Mouse (Mus musculus) liver, embryonic 12.5 days (tissue): ENCODE data around the gene Vps29. TPM values are rescaled to one million over a fixed set of nuclear protein-coding genes. Genes with fewer than 3 reads are reported as not detected.

Experiments
- ATAC-seq: fragments of 200-750 bp; cut with Nextera tagmentation; 2 replicates; pipeline ENCODE4 v1.8.0; 2017; ENCODE audit warnings: moderate number of reproducible peaks, mild to moderate bottlenecking, moderate library complexity
- H3K27ac ChIP-seq: fragments of 300-500 bp; sonication (generic); 2 replicates; pipeline ENCODE4 v1.5.1; 2016; ENCODE audit warnings: mild to moderate bottlenecking
- H3K27me3 ChIP-seq: fragments of 300-500 bp; sonication (generic); replicated peaks from 2 replicates; pipeline ENCODE4 v1.6.1; 2016; ENCODE audit warnings: mild to moderate bottlenecking, moderate library complexity
- H3K36me3 ChIP-seq: fragments of 300-500 bp; sonication (generic); 2 replicates; pipeline ENCODE4 v1.6.1; 2016; ENCODE audit warnings: mild to moderate bottlenecking, moderate library complexity
- H3K4me1 ChIP-seq: fragments of 300-500 bp; sonication (generic); 2 replicates; pipeline ENCODE4 v1.6.1; 2016
- H3K4me2 ChIP-seq: fragments of 300-500 bp; sonication (generic); 2 replicates; pipeline ENCODE4 v1.6.1; 2016; ENCODE audit warnings: mild to moderate bottlenecking, moderate library complexity
- H3K4me3 ChIP-seq: fragments of 300-500 bp; sonication (generic); 2 replicates; pipeline ENCODE4 v1.5.1; 2016; ENCODE audit warnings: mild to moderate bottlenecking, moderate library complexity
- H3K9ac ChIP-seq: fragments of 300-500 bp; sonication (generic); 2 replicates; pipeline ENCODE4 v1.6.1; 2016; ENCODE audit warnings: mild to moderate bottlenecking, moderate library complexity
- H3K9me3 ChIP-seq: fragments of 300-500 bp; sonication (generic); replicated peaks from 2 replicates; pipeline ENCODE4 v1.6.1; 2016; ENCODE audit warnings: mild to moderate bottlenecking, moderate library complexity
- WGBS: fragments of 180-500 bp; shearing (Covaris S2); methylation state at CpG from one replicate; pipeline ENCODE4 v1.1.7; 2016; ENCODE audit not compliant: insufficient replicate concordance; 5-methylcytosine and 5-hydroxymethylcytosine counted together
- polyA plus RNA-seq: library from polyadenylated mRNA; unstranded; fragments of >200 nt; fragmentation: Nextera tagmentation; extraction: Ambion mirVana; gene quantifications from 2 replicates; pipeline ENCODE4 v1.2.1, GENCODE M21; 2016

Gene Vps29
- polyA plus RNA-seq, 1 experiment from 2014 or later = 137 TPM

DNA sequence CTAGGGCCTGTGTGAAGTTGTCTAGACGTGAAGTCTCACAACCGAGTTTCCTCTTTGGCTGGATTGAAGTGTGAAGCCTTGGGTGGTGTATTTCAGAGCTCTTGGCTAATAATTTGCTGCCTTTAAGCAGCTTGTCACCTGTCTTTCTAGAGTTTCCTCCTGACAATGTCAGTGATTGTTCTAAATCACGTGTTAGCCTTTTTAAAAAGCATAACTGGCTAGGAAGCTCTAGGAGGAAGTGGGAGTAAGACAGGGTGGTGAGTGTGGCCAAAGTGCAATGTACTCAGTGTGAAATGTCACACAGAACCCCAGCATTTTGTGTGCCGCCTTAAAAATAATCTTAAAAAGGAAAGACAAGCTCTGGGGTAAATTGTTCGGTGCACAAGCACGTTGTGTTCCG, 10.4 kb upstream of the Vps29 start:
- no peaks in the 10 kb centered on the region for H3K27me3 ChIP-seq
- H3K36me3 ChIP-seq = no peaks in the 10 kb centered on the region
- H3K27ac ChIP-seq = no peak overlapping the region
- H3K9ac ChIP-seq = no peak overlapping the region
- no peak overlapping the region for H3K4me2 ChIP-seq
- no peaks in the 10 kb centered on the region for H3K9me3 ChIP-seq
- no peaks in the 10 kb centered on the region for H3K4me1 ChIP-seq
- WGBS = 48% methylated on average over 7 of the region's 7 CpGs
- no peak overlapping the region for H3K4me3 ChIP-seq
- no peak for ATAC-seq

DNA sequence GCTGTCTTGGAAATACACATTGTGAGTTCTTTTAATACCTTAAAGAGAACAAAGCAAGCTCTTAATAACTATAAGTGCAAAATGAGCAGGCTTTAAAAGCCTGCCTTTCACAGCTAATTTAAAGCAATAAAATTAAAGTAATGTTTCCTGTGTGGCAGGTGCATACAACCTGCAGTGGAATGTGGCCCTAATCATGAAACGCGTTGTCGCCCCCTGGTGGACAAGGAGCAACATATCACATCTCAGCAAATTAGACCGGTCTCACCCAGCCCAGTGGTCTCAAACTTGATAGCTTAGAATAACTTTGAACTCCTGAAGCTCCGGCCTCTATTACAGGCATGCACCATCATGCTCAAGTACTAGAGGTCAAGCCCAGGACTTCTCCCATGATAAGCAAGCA, 9.9 kb upstream of the Vps29 start:
- Histone ChIP-seq H3K4me1 (no peaks in the 10 kb centered on the region), H3K27me3 (no peaks in the 10 kb centered on the region), H3K4me3 (no peak overlapping the region), H3K9ac (no peak overlapping the region), H3K9me3 (no peaks in the 10 kb centered on the region), H3K4me2 (no peak overlapping the region), H3K36me3 (no peaks in the 10 kb centered on the region), H3K27ac (no peak overlapping the region)
- WGBS = 6% methylated on average over 5 of the region's 5 CpGs
- ATAC-seq = no peak

DNA sequence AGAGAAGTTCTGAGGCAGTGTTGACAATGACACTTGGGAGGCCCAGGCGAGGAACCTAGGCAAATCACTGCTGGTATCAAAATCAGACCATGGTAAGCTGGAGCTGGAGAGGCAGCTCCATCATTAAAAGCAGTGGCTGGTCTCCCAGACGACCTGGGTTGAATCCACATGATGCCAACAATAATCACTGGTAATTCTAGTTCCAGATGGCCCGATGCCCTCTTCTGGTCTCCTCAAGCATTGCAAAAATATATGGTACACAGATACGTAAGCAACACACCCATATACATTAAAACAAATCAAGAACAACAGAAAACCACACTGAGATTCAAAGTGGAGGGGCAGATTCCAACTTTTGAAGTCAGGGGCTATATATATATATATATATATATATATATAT, 8.4 kb upstream of the Vps29 start:
- H3K4me3 ChIP-seq = no peak overlapping the region
- no peaks in the 10 kb centered on the region for H3K27me3 ChIP-seq
- ATAC-seq = no peak
- H3K9ac ChIP-seq = no peak overlapping the region
- WGBS = 65% methylated on average over 4 of the region's 4 CpGs
- no peaks in the 10 kb centered on the region for H3K36me3 ChIP-seq
- H3K9me3 ChIP-seq = no peaks in the 10 kb centered on the region
- H3K27ac ChIP-seq = no peak overlapping the region
- no peaks in the 10 kb centered on the region for H3K4me1 ChIP-seq
- H3K4me2 ChIP-seq = no peak overlapping the region

DNA sequence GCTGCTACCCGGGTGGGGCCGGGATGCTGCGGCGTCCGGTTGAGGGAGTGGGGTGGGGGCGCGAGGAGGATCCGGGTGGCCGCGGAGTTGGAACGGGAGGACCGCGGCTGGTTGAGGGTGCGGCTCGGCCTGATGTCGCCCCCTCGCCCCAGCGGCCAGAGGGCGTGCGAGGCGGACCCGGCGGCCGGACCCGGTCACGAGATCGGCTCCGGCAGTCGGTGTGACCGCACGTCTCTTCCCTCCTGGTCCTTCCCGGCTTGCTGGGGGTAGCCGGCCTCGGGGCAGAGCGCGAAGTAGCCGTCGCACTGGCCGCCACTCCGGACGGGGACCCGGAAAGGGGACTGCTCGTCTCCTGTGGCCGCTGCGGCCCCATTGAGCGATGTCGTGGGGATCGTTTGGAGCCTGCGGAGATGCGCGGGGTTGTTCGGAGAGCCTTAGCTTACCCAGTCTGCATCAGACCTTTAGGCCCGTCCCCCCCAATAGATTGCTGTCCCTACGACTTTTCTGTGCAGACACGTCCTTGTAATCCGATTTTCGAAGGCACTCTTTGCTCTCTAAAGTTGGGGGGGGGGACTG, 411 bp downstream of the Vps29 start:
- H3K36me3 ChIP-seq = peaks cover 8% of the 10 kb centered on the region
- no peaks in the 10 kb centered on the region for H3K9me3 ChIP-seq
- peaks cover 19% of the 10 kb centered on the region for H3K4me1 ChIP-seq
- WGBS = under 1% methylated on average over 53 of the region's 57 CpGs
- peak overlapping the region; percentile 83 for H3K27ac ChIP-seq
- peak overlapping the region; percentile 94 for H3K9ac ChIP-seq
- peak overlapping the region; percentile 96 for H3K4me3 ChIP-seq
- ATAC-seq = peak; percentile 43; the same call in 1 of the 2 replicates
- H3K4me2 ChIP-seq = peak overlapping the region; percentile 92
- H3K27me3 ChIP-seq = 0 out of 2 replicates have a peak, but pooled peaks cover 4% of the 10 kb centered on the region

DNA sequence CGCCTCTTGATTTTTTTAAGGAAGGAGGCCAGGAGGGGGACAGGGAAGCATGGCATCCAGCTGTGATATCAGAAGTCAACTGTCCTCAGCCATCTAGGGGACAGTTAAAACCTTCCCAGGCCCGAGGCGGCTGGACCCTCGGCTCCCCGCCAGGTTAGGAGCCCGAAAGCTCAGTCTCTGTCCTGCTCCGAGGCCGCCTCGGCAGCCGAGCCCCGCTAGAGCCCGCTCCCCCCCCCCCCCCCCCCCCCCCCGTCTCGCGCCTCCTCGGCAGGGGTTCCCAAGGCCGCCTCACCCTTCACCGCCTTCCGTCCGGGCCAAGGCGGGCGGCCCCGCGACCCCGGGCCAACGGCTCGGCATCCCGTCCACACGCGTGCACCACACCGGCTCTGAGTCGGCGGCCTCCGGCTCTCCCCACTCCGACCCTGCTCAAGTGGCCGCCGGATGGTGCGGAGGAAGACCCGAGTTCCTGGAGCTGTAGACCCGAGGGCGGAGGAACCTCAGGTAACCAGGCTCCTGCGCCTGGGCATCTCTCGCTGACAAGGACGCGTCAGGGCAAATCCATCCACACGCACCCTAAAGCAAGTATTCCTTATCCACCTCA, 17.5 kb downstream of the Vps29 start, which contains the start of gene Gpn3:
TSS of gene Gpn3 (plus strand) at position 286 of the 601 bp plus-strand sequence.
- Histone ChIP-seq H3K27ac (peak within 1 kb of the TSS; percentile 97), H3K4me3 (peak within 1 kb of the TSS; percentile 93), H3K4me1 (peaks cover 27% of the 10 kb centered on the region), H3K9me3 (no peaks in the 10 kb centered on the region), H3K36me3 (peaks cover 60% of the 10 kb centered on the region), H3K9ac (peak within 1 kb of the TSS; percentile 85), H3K27me3 (no peaks in the 10 kb centered on the region), H3K4me2 (peak within 1 kb of the TSS; percentile 87)
- peak; percentile 48; the same call in 1 of the 2 replicates for ATAC-seq
- WGBS = under 1% methylated on average over 34 of the region's 46 CpGs

DNA sequence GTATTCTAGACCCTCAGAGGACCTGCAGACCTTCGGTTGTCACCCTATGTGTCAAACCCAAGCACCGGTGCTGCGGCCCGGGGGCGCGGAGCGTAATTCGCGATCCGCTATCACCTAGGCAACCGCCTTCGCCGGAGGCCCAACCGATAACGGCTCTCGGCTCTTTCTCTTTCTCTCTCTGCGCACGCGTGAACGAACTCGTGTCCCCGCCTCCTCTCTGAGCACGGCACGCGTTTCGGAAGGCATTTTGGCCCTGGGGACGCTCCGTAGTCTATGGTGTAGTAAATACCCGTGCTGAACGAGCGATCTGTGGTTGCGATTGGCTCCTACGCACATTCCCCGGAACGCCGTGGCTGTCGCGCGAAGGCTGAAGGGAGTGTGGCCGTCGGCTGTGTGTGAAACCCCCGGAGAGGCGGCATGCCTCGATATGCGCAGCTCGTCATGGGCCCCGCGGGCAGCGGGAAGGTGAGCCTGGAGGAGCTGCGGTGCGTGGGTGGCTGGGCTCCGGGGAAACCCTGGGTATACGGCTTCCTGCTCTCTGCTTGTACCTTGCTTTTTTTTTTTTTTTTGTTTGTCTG, 18.1 kb downstream of the Vps29 start, which contains the start of gene Fam216a:
TSS of gene Fam216a (minus strand) at position 173 of the 578 bp plus-strand sequence.
- under 1% methylated on average over 53 of the region's 53 CpGs for WGBS
- H3K4me1 ChIP-seq = peaks cover 27% of the 10 kb centered on the region
- peak; percentile 94 for ATAC-seq
- peak within 1 kb of the TSS; percentile 93 for H3K4me3 ChIP-seq
- H3K9me3 ChIP-seq = no peaks in the 10 kb centered on the region
- H3K36me3 ChIP-seq = peaks cover 60% of the 10 kb centered on the region
- H3K9ac ChIP-seq = peak within 1 kb of the TSS; percentile 85
- no peaks in the 10 kb centered on the region for H3K27me3 ChIP-seq
- peak within 1 kb of the TSS; percentile 97 for H3K27ac ChIP-seq
- peak within 1 kb of the TSS; percentile 87 for H3K4me2 ChIP-seq

GRCm38 (mm10) chr5:122372878-122373277, 18.7 kb downstream of the Vps29 start:
- peak overlapping the region; percentile 93 for H3K4me3 ChIP-seq
- H3K4me2 ChIP-seq = peak overlapping the region; percentile 87
- no peaks in the 10 kb centered on the region for H3K9me3 ChIP-seq
- 5% methylated on average over 5 of the region's 5 CpGs for WGBS
- ATAC-seq = no peak
- peaks cover 27% of the 10 kb centered on the region for H3K4me1 ChIP-seq
- peak overlapping the region; percentile 97 for H3K27ac ChIP-seq
- H3K9ac ChIP-seq = peak overlapping the region; percentile 85
- no peaks in the 10 kb centered on the region for H3K27me3 ChIP-seq
- H3K36me3 ChIP-seq = peaks cover 55% of the 10 kb centered on the region

DNA sequence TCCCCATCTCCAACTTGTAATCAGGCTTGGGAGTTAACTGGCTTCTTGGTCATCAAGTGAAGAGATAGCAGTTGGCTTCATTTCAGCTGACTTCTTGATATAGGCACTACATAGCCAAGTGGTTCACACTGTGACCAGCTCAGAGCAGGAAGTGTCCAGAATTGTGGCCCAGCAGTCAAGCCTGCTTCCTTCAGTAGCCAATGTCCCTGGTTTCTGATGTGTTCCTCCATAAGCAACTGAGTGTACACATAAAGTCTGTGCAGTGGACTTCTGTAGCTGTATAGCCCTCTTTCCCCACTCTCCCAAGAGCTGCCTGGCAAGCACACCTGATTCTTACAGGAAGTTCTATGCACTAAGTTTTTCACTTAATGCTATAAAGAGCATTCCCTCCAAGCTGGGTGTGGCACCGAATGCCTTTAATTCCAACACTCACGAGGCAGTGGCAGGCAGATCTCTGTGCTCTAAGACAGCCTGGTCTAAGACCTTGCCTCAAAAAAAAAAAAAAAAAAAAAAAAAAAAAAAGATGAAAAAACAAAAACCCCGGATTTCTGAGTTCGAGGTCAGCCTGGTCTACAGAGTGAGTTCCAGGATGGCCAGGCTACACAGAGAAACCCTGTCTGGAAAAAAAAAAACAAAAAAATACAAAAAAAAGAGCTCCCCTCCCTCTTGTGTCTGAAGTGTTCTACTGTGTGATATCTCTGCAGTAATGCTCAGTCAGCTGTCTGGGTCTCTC, 23.1 kb downstream of the Vps29 start:
- Histone ChIP-seq H3K27ac (no peak overlapping the region), H3K4me3 (no peak overlapping the region), H3K27me3 (no peaks in the 10 kb centered on the region), H3K9me3 (no peaks in the 10 kb centered on the region), H3K4me1 (peaks cover 13% of the 10 kb centered on the region), H3K36me3 (peaks cover 75% of the 10 kb centered on the region), H3K9ac (no peak overlapping the region), H3K4me2 (no peak overlapping the region)
- WGBS = 82% methylated on average over 4 of the region's 4 CpGs
- no peak for ATAC-seq

DNA sequence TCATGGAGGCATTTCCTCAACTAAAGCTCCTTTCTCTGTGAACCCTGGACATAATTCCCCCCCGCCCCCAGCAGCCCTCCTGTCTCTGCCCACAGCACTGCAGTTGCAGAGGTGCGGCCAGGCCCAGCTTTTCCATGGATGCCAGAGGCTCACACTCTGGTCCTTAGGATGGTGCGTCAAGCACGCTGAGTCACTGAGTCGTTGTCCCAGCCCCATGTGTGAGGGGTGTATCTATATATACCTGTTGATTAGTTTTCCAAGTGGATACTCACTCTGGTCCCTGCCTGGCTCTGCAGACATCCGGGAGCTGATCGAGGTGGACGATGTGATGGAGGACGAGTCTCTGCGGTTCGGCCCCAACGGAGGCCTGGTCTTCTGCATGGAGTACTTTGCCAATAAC, 24.0 kb downstream of the Vps29 start:
- peaks cover 9% of the 10 kb centered on the region for H3K4me1 ChIP-seq
- H3K9ac ChIP-seq = no peak overlapping the region
- peaks cover 83% of the 10 kb centered on the region for H3K36me3 ChIP-seq
- ATAC-seq = no peak
- H3K27me3 ChIP-seq = no peaks in the 10 kb centered on the region
- H3K27ac ChIP-seq = no peak overlapping the region
- 89% methylated on average over 12 of the region's 12 CpGs for WGBS
- no peaks in the 10 kb centered on the region for H3K9me3 ChIP-seq
- no peak overlapping the region for H3K4me2 ChIP-seq
- H3K4me3 ChIP-seq = no peak overlapping the region

DNA sequence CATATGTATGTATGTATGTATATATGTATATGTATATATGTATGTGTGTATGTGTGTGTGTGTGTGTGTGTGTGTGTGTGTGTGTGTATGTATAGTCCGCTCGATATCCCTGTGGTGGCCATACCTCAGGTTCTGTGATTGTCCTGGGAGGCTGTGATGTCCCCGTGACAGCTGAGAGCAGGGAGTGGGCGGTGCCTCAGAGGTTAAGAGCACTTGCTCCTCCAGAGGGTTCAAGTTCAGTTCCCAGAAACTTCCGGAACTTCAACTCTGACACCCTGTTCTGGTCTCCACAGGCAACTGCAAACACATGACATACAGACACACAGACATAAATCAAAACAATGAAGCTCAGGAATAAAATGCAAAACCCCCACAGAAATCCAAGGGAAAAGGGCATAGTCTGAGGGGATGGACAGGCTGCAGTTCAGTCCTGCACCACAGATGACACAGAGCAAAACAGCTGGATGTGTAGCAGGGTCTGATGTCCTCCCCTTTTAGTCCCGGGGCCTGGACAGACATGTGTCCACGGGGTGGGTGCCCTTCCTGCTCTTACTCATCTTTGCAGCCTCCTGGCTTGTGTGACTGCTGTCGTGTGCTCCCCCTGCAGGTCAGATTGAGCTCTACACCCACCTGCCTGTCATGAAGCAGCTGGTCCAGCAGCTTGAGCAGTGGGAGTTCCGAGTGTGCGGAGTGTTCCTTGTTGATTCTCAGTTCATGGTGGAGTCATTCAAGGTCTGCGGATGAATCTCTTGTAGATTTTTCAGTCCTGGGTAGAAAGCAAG, 25.4 kb downstream of the Vps29 start:
- H3K4me3 ChIP-seq = no peak overlapping the region
- no peaks in the 10 kb centered on the region for H3K9me3 ChIP-seq
- peaks cover 74% of the 10 kb centered on the region for H3K36me3 ChIP-seq
- H3K27ac ChIP-seq = no peak overlapping the region
- no peak overlapping the region for H3K9ac ChIP-seq
- H3K4me2 ChIP-seq = no peak overlapping the region
- H3K4me1 ChIP-seq = no peaks in the 10 kb centered on the region
- H3K27me3 ChIP-seq = no peaks in the 10 kb centered on the region
- 55% methylated on average over 11 of the region's 11 CpGs for WGBS
- peak; percentile 68 for ATAC-seq

DNA sequence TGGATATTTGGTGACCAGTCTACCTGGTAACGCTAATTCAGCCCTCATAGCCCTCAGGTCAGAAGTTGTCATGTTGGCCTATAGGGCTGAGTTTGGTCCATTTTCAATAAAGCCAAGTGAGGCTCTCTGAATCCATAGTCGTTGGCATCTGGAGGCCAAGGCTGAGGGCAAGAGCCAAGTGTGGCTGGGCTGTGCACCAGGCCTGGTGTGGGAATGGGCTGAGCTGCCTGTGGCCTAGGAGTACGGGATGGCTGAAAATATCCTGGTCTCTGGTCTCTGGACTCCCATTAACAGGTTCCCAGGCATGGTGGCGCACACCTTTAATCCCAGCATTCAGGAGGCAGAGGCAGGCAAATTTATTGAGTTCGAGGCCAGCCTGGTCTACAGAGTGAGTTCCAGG, 35.8 kb downstream of the Vps29 start:
- ATAC-seq = no peak
- peaks cover 28% of the 10 kb centered on the region for H3K4me1 ChIP-seq
- no peaks in the 10 kb centered on the region for H3K27me3 ChIP-seq
- no peak overlapping the region for H3K4me3 ChIP-seq
- H3K9ac ChIP-seq = no peak overlapping the region
- H3K4me2 ChIP-seq = no peak overlapping the region
- no peaks in the 10 kb centered on the region for H3K9me3 ChIP-seq
- H3K27ac ChIP-seq = no peak overlapping the region
- WGBS = 79% methylated on average over 5 of the region's 5 CpGs
- H3K36me3 ChIP-seq = peaks cover 9% of the 10 kb centered on the region
